Mouse (Mus musculus): Measurements from ENCODE around the gene Magohb. TPM values are rescaled to one million over a fixed set of nuclear protein-coding genes. Genes with fewer than 3 reads are reported as not detected.

Gene Magohb
- polyA plus RNA-seq, 1 experiment = 22.0 TPM

GRCm38 (mm10) chr6:131247206-131247605 lies 45.8 kb downstream of the Magohb start, which contains the start of gene Klra2:
Gene Klra2 (minus strand): TSS chr6:131247362.
- TF ChIP-seq CEBPB (IDR thresholded peaks at IDR 0.05; ENCODE audit: insufficient read depth, poor library complexity, severe bottlenecking) = peak; percentile 23; the same call in 1 of the 2 replicates
- TF ChIP-seq USF1 (IDR thresholded peaks at IDR 0.05; ENCODE audit: low read depth) = no peak
- Histone ChIP-seq H3ac (ENCODE audit: control insufficient read depth, insufficient read length) (no peak within 1 kb of the TSS), H3K4me3 (no peak within 1 kb of the TSS), H3K36me3 (ENCODE audit: control insufficient read depth, insufficient read depth) (no peaks in the 10 kb centered on the region), H3K27me3 (ENCODE audit: control insufficient read depth, insufficient read depth, insufficient read length) (no peaks in the 10 kb centered on the region), H3K4me2 (ENCODE audit: low read depth) (peak within 1 kb of the TSS; percentile 45), H3K79me2 (ENCODE audit: control insufficient read depth, insufficient read depth) (no peaks in the 10 kb centered on the region)

- no peak overlapping the region for H3ac ChIP-seq (ENCODE audit: control insufficient read depth, insufficient read length)
- TF ChIP-seq E2F4 (IDR thresholded peaks at IDR 0.05; ENCODE audit: insufficient read depth) (no peak), CEBPB (IDR thresholded peaks at IDR 0.05; ENCODE audit: insufficient read depth, poor library complexity, severe bottlenecking) (no peak), POLR2AphosphoS2 (IDR thresholded peaks at IDR 0.05; ENCODE audit: insufficient read length, low read depth) (no peak), USF1 (IDR thresholded peaks at IDR 0.05; ENCODE audit: low read depth) (no peak), MYOD1 (IDR thresholded peaks at IDR 0.05; ENCODE audit: control insufficient read depth in 1 of 3, insufficient read length in 2 of 3, low read depth in 2 of 3) (no peak), TCF12 (IDR thresholded peaks at IDR 0.05; ENCODE audit: insufficient read depth, poor library complexity, severe bottlenecking) (no peak), POLR2A (IDR thresholded peaks at IDR 0.05; ENCODE audit: insufficient read length, low read depth) (no peak), MYOG (IDR thresholded peaks at IDR 0.05; ENCODE audit: control insufficient read depth in 1 of 3, insufficient read depth in 1 of 3, insufficient read length in 2 of 3, low read depth in 2 of 3) (no peak), REST (IDR thresholded peaks at IDR 0.05; ENCODE audit: insufficient read depth, insufficient read length) (no peak), TCF3 (IDR thresholded peaks at IDR 0.05; ENCODE audit: insufficient read length, low read depth) (no peak), SRF (IDR thresholded peaks at IDR 0.05; ENCODE audit: control insufficient read depth, insufficient read length, low read depth) (no peak), MAX (IDR thresholded peaks at IDR 0.05; ENCODE audit: low read depth) (no peak)
- H3K4me3 ChIP-seq = no peak overlapping the region
- H3K36me3 ChIP-seq (ENCODE audit: control insufficient read depth, insufficient read depth) = no peaks in the 10 kb centered on the region
- no peaks in the 10 kb centered on the region for H3K79me2 ChIP-seq (ENCODE audit: control insufficient read depth, insufficient read depth)
- H3K4me2 ChIP-seq (ENCODE audit: low read depth) = no peak overlapping the region
- no peaks in the 10 kb centered on the region for H3K27me3 ChIP-seq (ENCODE audit: control insufficient read depth, insufficient read depth, insufficient read length)
Measured at GRCm38 (mm10) chr6:131245081-131245480, 48.0 kb downstream of the Magohb start.

Other genes starting within 250 kb of the Magohb start
- gene Klra2, start 45.9 kb downstream of the Magohb start, polyA plus RNA-seq (2012; fragmentation: generic; extraction: Trizol) = 0.11 TPM
- gene Styk1, start 60.4 kb upstream of the Magohb start, polyA plus RNA-seq (2012; fragmentation: generic; extraction: Trizol) = 0.06 TPM
- 768 TPM for gene Ybx3, start 95.2 kb upstream of the Magohb start, polyA plus RNA-seq (2012; fragmentation: generic; extraction: Trizol)
- not detected for gene 5430401F13Rik, start 193.2 kb upstream of the Magohb start, polyA plus RNA-seq (2012; fragmentation: generic; extraction: Trizol)
- not detected for gene Gm6619, start 193.2 kb upstream of the Magohb start, polyA plus RNA-seq (2012; fragmentation: generic; extraction: Trizol)